Mouse (Mus musculus): ENCODE measurements around the gene Cad.
A peak's percentile ranks its signal among the peaks of the same experiment; 100 is the strongest.

Cad gene

DNA sequence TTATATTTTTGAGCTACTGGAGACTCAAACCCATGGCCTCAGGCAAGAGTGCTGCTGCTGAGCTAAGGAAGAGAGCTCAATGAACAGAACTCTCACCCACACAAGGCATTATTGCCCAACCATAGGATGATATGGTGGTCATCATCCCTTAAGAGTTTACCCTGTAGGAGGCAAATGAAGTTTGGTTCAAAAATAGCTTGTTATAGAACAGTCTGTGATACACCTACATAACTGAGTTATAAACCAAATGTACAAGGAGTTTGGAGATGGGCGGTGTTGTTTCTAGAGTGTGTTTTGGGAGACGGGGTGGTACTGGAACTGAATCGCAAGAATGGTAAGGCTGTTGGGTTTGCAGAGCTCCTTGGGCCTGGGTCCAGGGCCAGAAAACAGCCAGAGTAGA, 15.2 kb downstream of the Cad start:
- no peak for DNase-seq (ENCODE audit: low read depth, low spot score)

- no peak for DNase-seq (ENCODE audit: low read depth, low spot score)
Measured at GRCm38 (mm10) chr5:31071059-31071458, 16.5 kb downstream of the Cad start.

GRCm38 (mm10) chr5:31071821-31072220, 17.2 kb downstream of the Cad start:
- DNase-seq (ENCODE audit: low read depth, low spot score), result no peak

GRCm38 (mm10) chr5:31073176-31073575, 18.6 kb downstream of the Cad start:
- no peak for DNase-seq (ENCODE audit: low read depth, low spot score)

DNA sequence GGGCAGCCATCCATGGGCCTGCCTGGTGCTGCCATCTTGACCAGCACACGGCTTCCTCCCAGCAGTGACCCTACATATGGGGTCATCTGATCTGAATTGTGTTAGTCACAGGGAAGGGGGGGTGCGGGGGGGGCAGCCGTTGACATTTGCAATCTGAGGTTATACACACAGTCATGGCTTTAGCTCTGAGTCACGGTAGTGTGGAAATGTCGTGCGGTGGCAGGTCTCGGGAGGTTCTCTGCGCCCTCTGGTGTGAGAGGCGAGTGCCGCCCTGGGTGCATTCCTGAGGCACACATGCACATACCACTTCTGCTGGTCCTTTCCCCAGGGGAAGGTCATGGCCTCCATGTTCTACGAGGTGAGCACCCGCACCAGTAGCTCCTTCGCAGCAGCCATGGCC, 21.8 kb downstream of the Cad start:
- DNase-seq (ENCODE audit: low read depth, low spot score), result no peak

- peak; percentile 90 for DNase-seq (ENCODE audit: low read depth, low spot score)
Measured at GRCm38 (mm10) chr5:31080059-31080794, 25.6 kb downstream of the Cad start.

- DNase-seq (ENCODE audit: low read depth, low spot score), result peak; percentile 65
Measured at GRCm38 (mm10) chr5:31080795-31081164, 26.2 kb downstream of the Cad start.

- peak; percentile 50 for DNase-seq (ENCODE audit: low read depth, low spot score)
Measured at GRCm38 (mm10) chr5:31081386-31081785, 26.8 kb downstream of the Cad start.

DNA sequence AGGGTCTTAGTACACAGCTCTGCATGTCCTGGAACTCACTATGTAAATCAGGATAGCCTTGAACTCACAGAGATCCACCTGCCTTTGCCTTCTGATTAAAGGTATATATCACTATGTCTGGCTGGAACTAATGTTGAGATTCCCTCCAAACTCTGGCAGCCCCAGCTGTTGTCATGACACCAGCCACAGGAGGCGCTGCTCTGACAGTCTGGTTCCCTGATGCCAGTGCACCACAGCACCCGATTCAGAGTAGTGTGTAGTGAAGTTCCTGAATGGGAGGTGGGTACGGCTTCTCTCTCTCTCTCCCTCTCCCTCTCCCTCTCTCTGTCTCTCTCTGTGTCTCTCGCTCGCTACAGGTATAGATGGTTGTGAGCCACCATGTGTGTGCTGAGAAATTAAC, 27.8 kb downstream of the Cad start:
- DNase-seq (ENCODE audit: low read depth, low spot score), result peak; percentile 72

- DNase-seq (ENCODE audit: low read depth, low spot score), result no peak
Measured at GRCm38 (mm10) chr5:31082935-31083625, 28.5 kb downstream of the Cad start.

DNA sequence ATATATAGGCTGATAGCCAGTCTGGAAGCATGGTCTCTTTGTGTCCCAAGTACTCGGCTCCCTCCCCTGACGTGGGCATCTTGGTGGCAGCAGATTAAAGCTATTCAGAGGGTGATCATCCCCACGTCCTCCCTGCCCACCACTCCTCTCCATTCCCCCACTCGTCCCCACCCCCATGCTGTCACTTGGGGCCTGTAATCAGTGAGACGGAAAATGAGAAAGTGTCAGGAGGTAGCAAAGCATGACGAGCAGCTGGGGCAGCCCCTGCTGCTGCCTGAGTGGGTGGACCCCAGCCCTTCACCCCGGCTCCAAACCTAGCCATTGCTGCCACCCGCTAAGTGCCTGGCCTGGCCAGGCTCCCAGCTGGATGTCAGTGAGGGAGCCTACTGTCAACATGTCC, 29.4 kb downstream of the Cad start:
- no peak for DNase-seq (ENCODE audit: low read depth, low spot score)

- DNase-seq (ENCODE audit: low read depth, low spot score), result no peak
Measured at GRCm38 (mm10) chr5:31086606-31087005, 32.0 kb downstream of the Cad start.

DNA sequence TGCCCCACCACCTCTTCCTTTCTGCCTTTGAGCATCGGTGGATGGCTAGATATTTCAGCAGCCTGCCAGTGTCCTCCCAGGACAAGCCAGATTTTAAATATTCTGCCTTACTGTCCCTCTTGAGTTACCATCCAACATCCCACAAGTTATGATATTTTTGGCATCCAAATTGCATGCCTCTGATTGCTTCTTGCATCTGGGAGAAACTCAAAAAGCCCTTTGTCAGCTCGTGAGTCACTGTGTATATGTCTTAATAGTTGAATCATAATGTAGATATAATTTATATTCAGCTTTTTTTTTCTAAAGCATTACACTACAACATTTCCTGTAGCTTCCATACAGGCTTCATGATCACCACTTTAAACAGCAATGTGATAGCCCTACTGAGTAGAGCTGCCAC, 32.6 kb downstream of the Cad start:
- DNase-seq (ENCODE audit: low read depth, low spot score), result peak; percentile 70

DNA sequence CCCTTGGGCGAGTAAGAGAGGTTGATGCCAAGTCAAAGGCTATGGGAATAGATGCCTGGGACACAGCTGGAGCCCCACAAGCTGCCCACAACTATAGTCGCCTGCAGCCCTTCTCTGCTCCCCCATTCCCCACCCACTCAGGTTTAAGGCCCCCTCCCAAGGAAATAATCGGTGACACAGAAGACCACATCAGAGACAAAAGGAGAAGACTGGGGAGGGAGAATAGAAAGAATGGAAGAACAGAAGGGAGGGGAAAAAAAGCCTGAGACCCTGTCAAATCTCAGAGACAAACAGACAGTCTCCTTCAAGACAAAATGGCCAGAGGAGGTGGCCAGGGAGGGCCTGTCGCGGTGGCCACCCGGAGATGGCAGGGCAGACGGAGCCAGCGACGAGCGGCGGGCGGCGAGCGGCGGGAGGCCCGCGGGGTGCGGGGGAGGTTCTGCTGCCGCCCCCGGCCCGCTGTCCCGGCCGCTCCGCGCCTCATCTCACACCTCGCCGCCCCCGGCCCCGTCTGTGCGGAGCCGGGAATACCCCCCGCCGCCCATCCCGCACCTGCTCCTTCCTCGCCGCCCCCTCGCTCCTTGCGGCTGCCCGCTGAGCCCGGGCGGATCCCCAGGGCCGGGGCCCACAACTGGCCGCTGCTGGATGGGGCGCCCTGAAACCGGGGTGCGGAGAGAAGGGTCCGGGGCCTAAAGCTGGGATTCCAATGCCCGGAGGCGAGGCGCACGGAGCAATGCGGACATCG, 37.8 kb downstream of the Cad start:
- peak; percentile 37 for DNase-seq (ENCODE audit: low read depth, low spot score)

GRCm38 (mm10) chr5:31093151-31094041, 38.8 kb downstream of the Cad start:
- DNase-seq (ENCODE audit: low read depth, low spot score), result peak; percentile 67

DNA sequence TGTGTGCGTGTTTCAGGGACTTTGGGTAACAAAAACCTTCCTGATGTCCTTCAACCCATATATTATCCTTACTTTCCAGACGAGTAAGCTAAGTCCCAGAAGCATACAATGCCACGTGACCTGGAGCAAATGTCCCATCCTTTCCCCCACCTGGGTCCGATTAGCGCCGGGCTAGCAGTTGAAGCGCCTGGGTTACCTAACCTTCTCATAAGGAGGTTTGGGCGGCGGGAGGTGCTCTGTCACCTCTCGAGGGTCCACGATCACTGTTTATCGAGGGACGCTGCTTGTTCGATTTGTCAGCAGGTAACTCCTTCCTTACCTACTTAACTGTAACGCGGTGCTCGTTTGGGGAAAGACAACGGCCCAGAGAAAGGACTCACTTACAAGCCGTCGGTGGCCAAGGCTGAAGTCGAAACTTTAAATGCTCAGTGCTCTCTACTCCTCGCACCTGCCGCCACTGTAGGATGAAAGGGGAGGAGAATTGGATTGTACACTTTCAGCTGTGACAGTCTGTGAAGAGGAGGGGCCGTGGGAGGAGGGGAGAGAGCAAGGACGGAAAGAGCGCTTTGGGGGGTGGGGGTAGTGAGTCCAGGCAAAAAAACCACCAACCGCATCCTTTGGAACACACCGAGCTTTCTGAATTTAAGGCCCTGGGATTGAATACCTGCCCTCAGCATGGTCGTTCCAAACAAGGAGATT, 39.7 kb downstream of the Cad start:
- peak; percentile 53 for DNase-seq (ENCODE audit: low read depth, low spot score)

GRCm38 (mm10) chr5:31094799-31095691, 40.5 kb downstream of the Cad start:
- DNase-seq (ENCODE audit: low read depth, low spot score), result peak; percentile 60

- DNase-seq (ENCODE audit: low read depth, low spot score), result peak; percentile 30
Measured at GRCm38 (mm10) chr5:31095711-31096480, 41.3 kb downstream of the Cad start.

DNA sequence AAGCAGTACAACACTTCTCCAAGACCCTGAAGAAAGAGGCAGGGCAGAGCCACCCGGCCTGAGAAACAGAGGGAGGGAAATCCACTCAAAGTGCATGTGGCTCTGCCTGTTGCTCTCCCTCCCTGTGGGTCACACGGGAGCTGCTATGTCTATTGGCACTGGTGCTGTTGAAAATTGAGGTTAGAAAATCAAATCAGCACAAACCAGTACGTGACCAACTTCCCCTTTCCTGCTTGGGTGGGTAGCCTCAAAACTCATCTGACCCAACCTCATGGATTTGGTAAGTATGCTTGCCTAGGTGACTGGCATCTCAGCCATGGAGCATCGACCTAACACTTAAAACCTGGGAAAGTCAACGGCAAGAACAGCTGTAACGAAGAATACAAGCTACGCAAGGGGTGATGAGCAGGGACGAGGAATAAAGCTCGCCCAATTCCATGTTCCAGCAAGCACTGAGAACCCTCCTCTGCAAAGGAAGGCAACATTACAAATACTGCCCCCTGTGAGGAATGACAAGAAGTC, 51.3 kb downstream of the Cad start, which contains the start of gene Dnajc5g:
TSS of gene Dnajc5g (plus strand) at position 472 of the 522 bp plus-strand sequence.
- DNase-seq (ENCODE audit: low read depth, low spot score), result no peak
